ENCODE assay signal across 25 mouse cellular contexts in the genomic region with DNA sequence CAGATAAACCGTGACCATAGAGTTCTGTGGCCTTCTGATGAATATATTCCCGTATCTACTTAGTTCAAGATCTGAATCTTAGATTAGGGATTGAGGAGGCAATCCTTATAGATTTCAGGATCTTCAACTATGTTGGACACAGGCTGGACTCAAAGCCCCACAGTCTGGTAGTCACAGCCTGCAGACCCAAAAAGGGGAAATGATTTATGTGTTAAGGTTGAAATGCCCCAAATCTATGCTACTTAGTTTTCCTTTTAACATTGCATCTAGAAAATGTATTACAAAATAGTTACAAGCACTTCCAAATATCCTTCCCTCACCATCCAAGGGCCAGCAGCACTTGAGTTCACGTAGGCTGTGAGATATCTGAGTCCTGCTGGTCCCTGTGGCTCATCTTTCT. TPM values are rescaled to one million over a fixed set of nuclear protein-coding genes. Genes with fewer than 3 reads are reported as not detected.
DNase-seq lines count a peak whose midpoint lies in the region; ATAC-seq and TF ChIP-seq lines count a peak whose summit lies in the region.
"Had no signal": no experiment of that assay in that cellular context is flagged by ENCODE, and none has a peak within 500 bp of the region (broad histone marks: within the 10 kb centered on the region; RNA-seq: fewer than 3 reads in every experiment).

No protein-coding gene starts in this region.

- peak overlapping the region; percentile 7; the same call in 1 of the 2 replicates for H3K4me2 ChIP-seq in CH12.LX (ENCODE audit: insufficient read depth, low read depth, poor library complexity, severe bottlenecking)
- H3K4me2 ChIP-seq in kidney, embryonic 15.5 days = no peak overlapping the region
- H3K4me2 ChIP-seq: embryonic facial prominence, embryonic 12.5 days; embryonic facial prominence, embryonic 15.5 days; forebrain, embryonic 15.5 days; heart, embryonic 13.5 days; hindbrain, embryonic 14.5 days had no signal

- H3K27me3 ChIP-seq in CH12.LX (replicated peaks) = no peaks in the 10 kb centered on the region
- H3K27me3 ChIP-seq in kidney, embryonic 15.5 days = no peaks in the 10 kb centered on the region
- H3K27me3 ChIP-seq: embryonic facial prominence, embryonic 12.5 days; embryonic facial prominence, embryonic 15.5 days; forebrain, embryonic 15.5 days; heart, embryonic 13.5 days had no signal

- 57% methylated on average over 3 of the region's 3 CpGs for WGBS in macrophage (ENCODE audit: missing documents)
- 78% methylated on average over 3 of the region's 3 CpGs for WGBS in kidney, embryonic 15.5 days

- H3K79me2 ChIP-seq in CH12.LX (replicated peaks; ENCODE audit: control insufficient read depth, extremely low read depth, insufficient read depth, poor library complexity, severe bottlenecking) = peaks cover 92% of the 10 kb centered on the region
- peaks cover 100% of the 10 kb centered on the region for H3K79me2 ChIP-seq in macrophage (ENCODE audit: inconsistent target)

- H3K36me3 ChIP-seq in CH12.LX (replicated peaks in 1 of 2; ENCODE audit: control insufficient read depth in 1 of 2, insufficient read depth in 1 of 2, low read length in 1 of 2) (peaks cover 29 to 67% of the 10 kb centered on the region in 2 experiments), macrophage (ENCODE audit: inconsistent target) (peaks cover 44% of the 10 kb centered on the region)
- no peaks in the 10 kb centered on the region for H3K36me3 ChIP-seq in kidney, embryonic 15.5 days
- H3K36me3 ChIP-seq: embryonic facial prominence, embryonic 12.5 days; embryonic facial prominence, embryonic 15.5 days; forebrain, embryonic 15.5 days; heart, embryonic 10.5 days; heart, embryonic 13.5 days had no signal

- TF ChIP-seq RAD21 in CH12.LX (IDR thresholded peaks at IDR 0.05; ENCODE audit: low read depth, low read length) = no peak

- no peak for TF ChIP-seq CTCF in CH12.LX (conservative IDR thresholded peaks at IDR 0.05 in 1 of 2, IDR thresholded peaks at IDR 0.05 in 1 of 2; ENCODE audit: low read depth in 2 of 2, low read length in 2 of 2)
- TF ChIP-seq CTCF in bone marrow macrophage, adult 2 months (IDR thresholded peaks at IDR 0.05; ENCODE audit: low read depth, low read length) = no peak

- H3K27ac ChIP-seq in CH12.LX (ENCODE audit: insufficient read depth, low read depth) (no peak overlapping the region), macrophage (peak overlapping the region; percentile 100)
- H3K27ac ChIP-seq in bone marrow macrophage, adult 2 months (ENCODE audit: insufficient read depth, low read depth, low read length) = peak overlapping the region; percentile 92
- H3K27ac ChIP-seq in kidney, embryonic 15.5 days = no peak overlapping the region
- H3K27ac ChIP-seq: embryonic facial prominence, embryonic 12.5 days; embryonic facial prominence, embryonic 15.5 days; forebrain, embryonic 15.5 days; heart, adult 2 months; heart, embryonic 10.5 days; heart, embryonic 13.5 days; hindbrain, embryonic 14.5 days; hindbrain, postnatal 0 days had no signal

- DNase-seq in CH12.LX (ENCODE audit: extremely low read depth) = no peak
- DNase-seq in T-cell, adult 2 months (ENCODE audit: low spot score) = no peak
- DNase-seq in lung, postnatal 36 days = no peak
- DNase-seq: adrenal gland, postnatal 10 days; adrenal gland, postnatal 36 days; cerebellum, adult 11 months; cerebellum, adult 2 months; cerebellum, postnatal 10 days; gastrocnemius, postnatal 25 days; heart, adult 2 months; heart, postnatal 14 days; heart, postnatal 4 days had no signal

- no peak for TF ChIP-seq EP300 in CH12.LX (IDR thresholded peaks at IDR 0.05; ENCODE audit: low read length)

- 0 out of 2 replicates have a peak, but pooled peaks have one; percentile 18 for ATAC-seq in monocyte, adult 5-6 weeks (replicated peaks; ENCODE audit: insufficient number of reproducible peaks, low FRiP score, low TSS enrichment, poor library complexity, severe bottlenecking)
- no peak for ATAC-seq in kidney, embryonic 15.5 days (replicated peaks; ENCODE audit: low FRiP score)
- ATAC-seq: CD4-positive, CD25-positive, alpha-beta regulatory T cell, adult 4 months; forebrain, embryonic 15.5 days; hindbrain, postnatal 0 days; inflammation-experienced regulatory T-cells, adult 6 months had no signal

- no peak for TF ChIP-seq POLR2A in CH12.LX (IDR thresholded peaks at IDR 0.05; ENCODE audit: low read depth, low read length)
- no peak for TF ChIP-seq POLR2A in bone marrow macrophage, adult 2 months (IDR thresholded peaks at IDR 0.05; ENCODE audit: borderline replicate concordance, low read depth, low read length)

- in situ Hi-C loops in CH12.LX (cut with MboI; ENCODE audit: low pct_ligation_motif_present, low pct_unique_long_range_greater_than_20kb, low sequenced_read_pairs) = no loop called here

- dilution Hi-C loops in CH12.LX (cut with MboI; ENCODE audit: extremely low pct_ligation_motif_present, extremely low pct_unique_long_range_greater_than_20kb, low sequenced_read_pairs) = no loop called here

- no peak overlapping the region for H3K4me3 ChIP-seq in CH12.LX (replicated peaks in 1 of 3; ENCODE audit: low read depth in 2 of 3, low read length in 2 of 3, poor library complexity in 1 of 3)
- peak overlapping the region; percentile 27; the same call in 1 of the 2 replicates for H3K4me3 ChIP-seq in bone marrow macrophage, adult 2 months (ENCODE audit: insufficient read depth, low read length)
- H3K4me3 ChIP-seq in macrophage (ENCODE audit: inconsistent target) = no peak overlapping the region
- no peak overlapping the region for H3K4me3 ChIP-seq in kidney, embryonic 15.5 days (replicated peaks)
- H3K4me3 ChIP-seq: embryonic facial prominence, embryonic 12.5 days; embryonic facial prominence, embryonic 15.5 days; forebrain, embryonic 15.5 days; heart, adult 2 months; heart, embryonic 10.5 days; heart, embryonic 13.5 days had no signal

- H3K4me1 ChIP-seq in CH12.LX (ENCODE audit: control insufficient read depth in 1 of 2, insufficient read depth in 2 of 2) = peaks cover 13 to 67% of the 10 kb centered on the region in 2 experiments
- peaks cover 35% of the 10 kb centered on the region for H3K4me1 ChIP-seq in bone marrow macrophage, adult 2 months (ENCODE audit: control insufficient read depth, insufficient read depth, low read length)
- peaks cover 14% of the 10 kb centered on the region for H3K4me1 ChIP-seq in kidney, embryonic 15.5 days

- no peaks in the 10 kb centered on the region for H3K9me3 ChIP-seq in CH12.LX (replicated peaks; ENCODE audit: low read length)
- H3K9me3 ChIP-seq in kidney, embryonic 15.5 days (replicated peaks) = no peaks in the 10 kb centered on the region
- H3K9me3 ChIP-seq: embryonic facial prominence, embryonic 12.5 days; embryonic facial prominence, embryonic 15.5 days; forebrain, embryonic 15.5 days; heart, embryonic 10.5 days; heart, embryonic 13.5 days had no signal

- H3K9ac ChIP-seq in CH12.LX (ENCODE audit: insufficient read depth, low read depth) = no peak overlapping the region; the same call in none of the 2 replicates
- no peak overlapping the region for H3K9ac ChIP-seq in kidney, embryonic 15.5 days
- H3K9ac ChIP-seq: embryonic facial prominence, embryonic 12.5 days; embryonic facial prominence, embryonic 15.5 days; forebrain, embryonic 15.5 days; heart, embryonic 13.5 days; hindbrain, embryonic 14.5 days had no signal

TF ChIP-seq in CH12.LX, 34 proteins besides CTCF, POLR2A, EP300 and RAD21:
- TF ChIP-seq KAT2A (IDR thresholded peaks at IDR 0.05; ENCODE audit: insufficient replicate concordance, low read length) (no peak), SIN3A (IDR thresholded peaks at IDR 0.05; ENCODE audit: low read length) (no peak), MAX (IDR thresholded peaks at IDR 0.05; ENCODE audit: low read length) (no peak), GABPA (IDR thresholded peaks at IDR 0.05; ENCODE audit: insufficient replicate concordance, low read depth, low read length) (no peak), BHLHE40 (IDR thresholded peaks at IDR 0.05; ENCODE audit: low read depth, low read length) (no peak), IRF4 (IDR thresholded peaks at IDR 0.05; ENCODE audit: low read depth, low read length) (no peak), MAZ (IDR thresholded peaks at IDR 0.05; ENCODE audit: low read depth, low read length) (no peak), NELFE (IDR thresholded peaks at IDR 0.05; ENCODE audit: low read depth, low read length) (no peak), ETS1 (conservative IDR thresholded peaks at IDR 0.05; ENCODE audit: low read depth, low read length) (no peak), TCF12 (IDR thresholded peaks at IDR 0.05; ENCODE audit: low read depth, low read length) (no peak), ZC3H11A (IDR thresholded peaks at IDR 0.05; ENCODE audit: low read depth, low read length) (no peak), USF1 (IDR thresholded peaks at IDR 0.05; ENCODE audit: low read depth, low read length) (no peak), E2F4 (IDR thresholded peaks at IDR 0.05; ENCODE audit: insufficient replicate concordance, low read depth, low read length) (no peak), MAFK (IDR thresholded peaks at IDR 0.05; ENCODE audit: insufficient replicate concordance, low read length) (no peak), HCFC1 (IDR thresholded peaks at IDR 0.05; ENCODE audit: low read depth, low read length) (no peak), ZKSCAN1 (IDR thresholded peaks at IDR 0.05; ENCODE audit: borderline replicate concordance, low read depth, low read length) (no peak), JUND (conservative IDR thresholded peaks at IDR 0.05; ENCODE audit: low read depth, low read length) (no peak), MXI1 (IDR thresholded peaks at IDR 0.05; ENCODE audit: low read depth, low read length) (no peak), TBP (conservative IDR thresholded peaks at IDR 0.05; ENCODE audit: low read depth, low read length) (no peak), POLR2AphosphoS2 (IDR thresholded peaks at IDR 0.05; ENCODE audit: low read depth, low read length) (no peak)

RNA-seq across cellular contexts. Expression of a gene that starts 7.4 kb away (rescaled TPM):
- total RNA-seq in CH12.LX (2012; rRNA removed) (34.2 and 41.7 TPM in 2 replicates), CH12.LX (2014; rRNA removed) (40.4 and 43.3 TPM in 2 replicates)
- polyA plus RNA-seq in CH12.LX (2012; ENCODE audit: insufficient read length, low read depth) (203 and 232 TPM in 2 replicates), macrophage (2018) (303 to 726 TPM (median 382 TPM) in 3 replicates)
- polyA plus RNA-seq in bone marrow macrophage, adult 2 months (2012; ENCODE audit: insufficient read depth, insufficient read length, missing spikeins) = 231 and 258 TPM in 2 replicates
- 1,000 to 10,000 TPM in 1 of 26 experiments, 100 to 1,000 TPM in 25; 201 to 1,028 (median 508) TPM for total RNA-seq in macrophage (2018; cell fraction: chromatin; rRNA removed)
- total RNA-seq in macrophage (2018; cell fraction: cytosol; rRNA removed) = 100 to 1,000 TPM; 376 to 879 (median 604) TPM
- 1,000 to 10,000 TPM in 4 of 26 experiments, 100 to 1,000 TPM in 22; 480 to 1,145 (median 738) TPM for total RNA-seq in macrophage (2018; cell fraction: nucleus; rRNA removed)
- total RNA-seq in monocyte, adult 5-6 weeks (2017) = 60.8 to 97.0 TPM (median 66.2 TPM) in 3 replicates
- polyA plus RNA-seq in kidney, embryonic 15.5 days (2015; fragmentation: Nextera tagmentation; extraction: Ambion mirVana) = 0.40 and 0.76 TPM in 2 replicates

Comparison
In these comparisons a context has a peak if more than half of its experiments do, and no peak if none do; other contexts are left out.
1. H3K27ac ChIP-seq: peak in bone marrow macrophage, adult 2 months (single experiment) and macrophage (single experiment); none in CH12.LX (single experiment) and kidney, embryonic 15.5 days (single experiment).
2. RNA of a gene that starts 7.4 kb away (polyA plus RNA-seq): 303 to 726 TPM in macrophage, 231 to 258 TPM in bone marrow macrophage, adult 2 months and 203 to 232 TPM in CH12.LX; 0.40 to 0.76 TPM in kidney, embryonic 15.5 days; every median in the first group is over 100 times any median in the second.